Mouse (Mus musculus) intestine, postnatal 0 days (tissue): Measurements from ENCODE around the gene Fam124b. TPM values are rescaled to one million over a fixed set of nuclear protein-coding genes. Genes with fewer than 3 reads are reported as not detected.
A peak's percentile ranks its signal among the peaks of the same experiment; 100 is the strongest.

Experiments
- ATAC-seq: fragments of 200-750 bp; cut with Nextera tagmentation; 2 replicates; pipeline ENCODE4 v1.8.0; 2017; ENCODE audit warnings: mild to moderate bottlenecking, moderate TSS enrichment, moderate library complexity
- H3K27ac ChIP-seq: fragments of 300-500 bp; sonication (generic); 2 replicates; pipeline ENCODE4 v1.5.1; 2014; ENCODE audit warnings: mild to moderate bottlenecking, low read depth, low read length, moderate library complexity
- H3K27me3 ChIP-seq: fragments of 300-500 bp; sonication (generic); replicated peaks from 2 replicates; pipeline ENCODE4 v1.6.1; 2014; ENCODE audit warnings: low read length, mixed read lengths; ENCODE audit not compliant: control insufficient read depth, insufficient read depth
- H3K36me3 ChIP-seq: fragments of 300-500 bp; sonication (generic); 2 replicates; pipeline ENCODE4 v1.6.1; 2014; ENCODE audit warnings: mild to moderate bottlenecking, moderate library complexity; ENCODE audit not compliant: control insufficient read depth, insufficient read depth
- H3K4me1 ChIP-seq: fragments of 300-500 bp; sonication (generic); replicated peaks from 2 replicates; pipeline ENCODE4 v1.6.1; 2014; ENCODE audit warnings: antibody characterized with exemption, low read length, mixed read lengths; ENCODE audit not compliant: control insufficient read depth, insufficient read depth
- H3K4me2 ChIP-seq: fragments of 300-500 bp; sonication (generic); replicated peaks from 2 replicates; pipeline ENCODE4 v1.6.1; 2014; ENCODE audit warnings: low read depth, mild to moderate bottlenecking, moderate library complexity
- H3K4me3 ChIP-seq: fragments of 300-500 bp; sonication (generic); 2 replicates; pipeline ENCODE4 v1.5.1; 2014; ENCODE audit warnings: low read depth, low read length
- H3K9ac ChIP-seq: fragments of 300-500 bp; sonication (generic); 2 replicates; pipeline ENCODE4 v1.6.1; 2014; ENCODE audit warnings: mild to moderate bottlenecking, low read depth, low read length
- H3K9me3 ChIP-seq: fragments of 300-500 bp; sonication (generic); 2 replicates; pipeline ENCODE4 v1.6.1; 2016; ENCODE audit warnings: mixed run types; ENCODE audit not compliant: control insufficient read depth
- CTCF ChIP-seq: sonication (generic); IDR thresholded peaks from 2 replicates; pipeline ENCODE4 v1.5.1; 2016; ENCODE audit warnings: low read depth, mild to moderate bottlenecking, control low read depth, antibody characterized with exemption, moderate library complexity
- WGBS: fragments of 180-500 bp; shearing (Covaris S2); extraction: QIAGEN DNeasy Blood & Tissue Kit; methylation state at CpG from one replicate; pipeline ENCODE4 v1.1.7; 2014; 5-methylcytosine and 5-hydroxymethylcytosine counted together
- polyA plus RNA-seq: library from polyadenylated mRNA; unstranded; fragments of >200 nt; fragmentation: Nextera tagmentation; extraction: Ambion mirVana; gene quantifications from 2 replicates; pipeline ENCODE4 v1.2.1, GENCODE M21; 2015

The Fam124b gene
- polyA plus RNA-seq, 1 experiment from 2014 or later: 0.14 TPM

DNA sequence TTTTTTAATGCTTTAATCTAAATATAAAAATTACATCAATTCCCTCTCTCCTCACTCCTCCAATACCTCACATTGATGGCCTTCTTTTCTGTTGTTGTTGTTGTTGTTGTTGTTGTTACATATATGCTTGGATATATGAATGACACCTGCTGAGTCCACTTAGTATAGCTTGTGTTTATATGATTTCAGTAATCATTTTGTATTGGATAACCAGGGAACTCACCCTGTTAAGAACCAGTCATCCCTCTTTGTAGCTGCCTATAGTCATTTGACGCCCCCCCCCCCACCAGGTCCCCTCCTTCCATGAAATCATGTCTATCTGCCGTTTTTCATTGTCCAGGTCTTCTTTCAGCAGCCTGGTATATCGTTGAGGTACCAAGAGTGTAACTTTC is 36.9 kb downstream of the Fam124b start:
- ATAC-seq: no peak
- TF ChIP-seq CTCF: no peak
- H3K36me3 ChIP-seq: no peaks in the 10 kb centered on the region
- no peak overlapping the region for H3K27ac ChIP-seq
- H3K9me3 ChIP-seq: no peaks in the 10 kb centered on the region
- no peaks in the 10 kb centered on the region for H3K4me1 ChIP-seq
- no peak overlapping the region for H3K4me3 ChIP-seq
- no peak overlapping the region for H3K9ac ChIP-seq
- no peaks in the 10 kb centered on the region for H3K27me3 ChIP-seq
- H3K4me2 ChIP-seq: no peak overlapping the region
- WGBS: 40% methylated on average over 3 of the region's 3 CpGs

- peak; percentile 91 for TF ChIP-seq CTCF
- no peak overlapping the region for H3K27ac ChIP-seq
- no peaks in the 10 kb centered on the region for H3K27me3 ChIP-seq
- ATAC-seq: no peak
- H3K36me3 ChIP-seq: no peaks in the 10 kb centered on the region
- no peak overlapping the region for H3K4me3 ChIP-seq
- no peak overlapping the region for H3K9ac ChIP-seq
- no peaks in the 10 kb centered on the region for H3K4me1 ChIP-seq
- 37% methylated on average over 13 of the region's 13 CpGs for WGBS
- no peak overlapping the region for H3K4me2 ChIP-seq
- H3K9me3 ChIP-seq: no peaks in the 10 kb centered on the region
Measured at GRCm38 (mm10) chr1:80180767-80181413, 37.4 kb downstream of the Fam124b start.

GRCm38 (mm10) chr1:80180128-80180527 is 38.1 kb downstream of the Fam124b start:
- no peak overlapping the region for H3K4me2 ChIP-seq
- no peaks in the 10 kb centered on the region for H3K4me1 ChIP-seq
- ATAC-seq: no peak
- TF ChIP-seq CTCF: peak; percentile 61
- H3K9me3 ChIP-seq: no peaks in the 10 kb centered on the region
- WGBS: 67% methylated on average over 7 of the region's 7 CpGs
- H3K4me3 ChIP-seq: no peak overlapping the region
- H3K9ac ChIP-seq: no peak overlapping the region
- no peaks in the 10 kb centered on the region for H3K27me3 ChIP-seq
- no peak overlapping the region for H3K27ac ChIP-seq
- no peaks in the 10 kb centered on the region for H3K36me3 ChIP-seq

- Histone ChIP-seq H3K4me1 (no peaks in the 10 kb centered on the region), H3K27ac (no peak overlapping the region), H3K9ac (no peak overlapping the region), H3K9me3 (no peaks in the 10 kb centered on the region), H3K27me3 (no peaks in the 10 kb centered on the region), H3K4me2 (no peak overlapping the region), H3K36me3 (no peaks in the 10 kb centered on the region), H3K4me3 (no peak overlapping the region)
- TF ChIP-seq CTCF: peak; percentile 36
- 58% methylated on average over 11 of the region's 11 CpGs for WGBS
- no peak for ATAC-seq
Measured at GRCm38 (mm10) chr1:80177651-80178382, 40.5 kb downstream of the Fam124b start.

- Histone ChIP-seq H3K27me3 (no peaks in the 10 kb centered on the region), H3K4me1 (no peaks in the 10 kb centered on the region), H3K27ac (no peak overlapping the region), H3K4me3 (no peak overlapping the region), H3K4me2 (no peak overlapping the region), H3K36me3 (no peaks in the 10 kb centered on the region), H3K9ac (no peak overlapping the region), H3K9me3 (no peaks in the 10 kb centered on the region)
- WGBS: 84% methylated on average over 5 of the region's 5 CpGs
- no peak for ATAC-seq
- no peak for TF ChIP-seq CTCF
Measured at GRCm38 (mm10) chr1:80167706-80168105, 50.6 kb downstream of the Fam124b start.

GRCm38 (mm10) chr1:80166577-80166976 is 51.7 kb downstream of the Fam124b start:
- Histone ChIP-seq H3K27ac (no peak overlapping the region), H3K9ac (no peak overlapping the region), H3K9me3 (no peaks in the 10 kb centered on the region), H3K4me3 (no peak overlapping the region), H3K36me3 (no peaks in the 10 kb centered on the region), H3K4me1 (no peaks in the 10 kb centered on the region), H3K4me2 (no peak overlapping the region), H3K27me3 (no peaks in the 10 kb centered on the region)
- no peak for ATAC-seq
- TF ChIP-seq CTCF: no peak
- 68% methylated on average over 4 of the region's 4 CpGs for WGBS
